Mouse (Mus musculus): ENCODE measurements at regions not wholly inside any gene's neighbourhood (a gene's known extent, or its start where the extent isn't known, plus 50 kb on each side); places are given as distances from the start of the nearest gene placed in this dataset.

GRCm38 (mm10) chr2:142964340-142964739 lies 63.0 kb upstream of the Kif16b start:
- Histone ChIP-seq H3K9ac (ENCODE audit: low read length) (no peak overlapping the region), H3K9me3 (ENCODE audit: control insufficient read depth, low read length) (no peaks in the 10 kb centered on the region), H3K4me1 (replicated peaks; ENCODE audit: control insufficient read depth, insufficient read depth) (no peaks in the 10 kb centered on the region), H3K27me3 (ENCODE audit: control insufficient read depth, insufficient read depth, low read length) (no peaks in the 10 kb centered on the region), H3K4me3 (ENCODE audit: low read depth, low read length) (no peak overlapping the region), H3K27ac (replicated peaks) (no peak overlapping the region), H3K36me3 (ENCODE audit: control insufficient read depth, insufficient read depth, low read length) (no peaks in the 10 kb centered on the region), H3K4me2 (replicated peaks; ENCODE audit: low read depth) (no peak overlapping the region)
- 44% methylated on average over 2 of the region's 2 CpGs for WGBS
- no peak for TF ChIP-seq CTCF (IDR thresholded peaks at IDR 0.05; ENCODE audit: low read depth)
- TF ChIP-seq EP300 (optimal IDR thresholded peaks at IDR 0.05), result no peak
- DNase-seq (ENCODE audit: low spot score) (no peak), ATAC-seq (ENCODE audit: low FRiP score, low TSS enrichment) (no peak)

GRCm38 (mm10) chr2:142967250-142967649 lies 65.9 kb upstream of the Kif16b start:
- DNase-seq (ENCODE audit: low spot score), result peak; percentile 59
- no peak overlapping the region for H3K4me2 ChIP-seq (replicated peaks; ENCODE audit: low read depth)
- 13% methylated on average over 4 of the region's 4 CpGs for WGBS

GRCm38 (mm10) chr2:142980771-142981170 lies 79.4 kb upstream of the Kif16b start:
- H3K4me2 ChIP-seq (replicated peaks; ENCODE audit: low read depth), result no peak overlapping the region
- H3K27me3 ChIP-seq (ENCODE audit: control insufficient read depth, insufficient read depth, low read length), result no peaks in the 10 kb centered on the region
- no peak overlapping the region for H3K4me3 ChIP-seq (ENCODE audit: low read depth, low read length)
- H3K27ac ChIP-seq (replicated peaks), result no peak overlapping the region
- no peaks in the 10 kb centered on the region for H3K4me1 ChIP-seq (replicated peaks; ENCODE audit: control insufficient read depth, insufficient read depth)
- WGBS, result 55% methylated on average over 4 of the region's 4 CpGs
- no peak for ATAC-seq (ENCODE audit: low FRiP score, low TSS enrichment)
- no peak for DNase-seq (ENCODE audit: low spot score)
- no peak overlapping the region for H3K9ac ChIP-seq (ENCODE audit: low read length)
- no peaks in the 10 kb centered on the region for H3K9me3 ChIP-seq (ENCODE audit: control insufficient read depth, low read length)
- TF ChIP-seq CTCF (IDR thresholded peaks at IDR 0.05; ENCODE audit: low read depth) (no peak), EP300 (optimal IDR thresholded peaks at IDR 0.05) (no peak)
- H3K36me3 ChIP-seq (ENCODE audit: control insufficient read depth, insufficient read depth, low read length), result no peaks in the 10 kb centered on the region

More at GRCm38 (mm10) chr2:142967250-142967649, 65.9 kb upstream of the Kif16b start:
- no peak overlapping the region for H3K9ac ChIP-seq (ENCODE audit: low read length)
- H3K36me3 ChIP-seq (ENCODE audit: control insufficient read depth, insufficient read depth, low read length), result no peaks in the 10 kb centered on the region
- no peaks in the 10 kb centered on the region for H3K9me3 ChIP-seq (ENCODE audit: control insufficient read depth, low read length)
- no peaks in the 10 kb centered on the region for H3K27me3 ChIP-seq (ENCODE audit: control insufficient read depth, insufficient read depth, low read length)
- H3K4me1 ChIP-seq (replicated peaks; ENCODE audit: control insufficient read depth, insufficient read depth), result no peaks in the 10 kb centered on the region
- no peak overlapping the region for H3K27ac ChIP-seq (replicated peaks)
- no peak for TF ChIP-seq EP300 (optimal IDR thresholded peaks at IDR 0.05)
- TF ChIP-seq CTCF (IDR thresholded peaks at IDR 0.05; ENCODE audit: low read depth), result peak; percentile 93
- ATAC-seq (ENCODE audit: low FRiP score, low TSS enrichment), result 0 out of 2 replicates have a peak, but pooled peaks have one; percentile 38
- no peak overlapping the region for H3K4me3 ChIP-seq (ENCODE audit: low read depth, low read length)

GRCm38 (mm10) chr2:142988691-142989090 lies 74.1 kb upstream of the Snrpb2 start:
- H3K27me3 ChIP-seq (ENCODE audit: control insufficient read depth, insufficient read depth, low read length), result no peaks in the 10 kb centered on the region
- ATAC-seq (ENCODE audit: low FRiP score, low TSS enrichment) (no peak), DNase-seq (ENCODE audit: low spot score) (no peak)
- no peak overlapping the region for H3K4me3 ChIP-seq (ENCODE audit: low read depth, low read length)
- WGBS, result 27% methylated on average over 3 of the region's 3 CpGs
- no peaks in the 10 kb centered on the region for H3K36me3 ChIP-seq (ENCODE audit: control insufficient read depth, insufficient read depth, low read length)
- no peaks in the 10 kb centered on the region for H3K4me1 ChIP-seq (replicated peaks; ENCODE audit: control insufficient read depth, insufficient read depth)
- H3K27ac ChIP-seq (replicated peaks), result no peak overlapping the region
- no peak overlapping the region for H3K4me2 ChIP-seq (replicated peaks; ENCODE audit: low read depth)
- no peaks in the 10 kb centered on the region for H3K9me3 ChIP-seq (ENCODE audit: control insufficient read depth, low read length)
- TF ChIP-seq EP300 (optimal IDR thresholded peaks at IDR 0.05), result no peak
- no peak for TF ChIP-seq CTCF (IDR thresholded peaks at IDR 0.05; ENCODE audit: low read depth)
- no peak overlapping the region for H3K9ac ChIP-seq (ENCODE audit: low read length)

GRCm38 (mm10) chr2:142996088-142996487 lies 66.8 kb upstream of the Snrpb2 start:
- ATAC-seq (ENCODE audit: low FRiP score, low TSS enrichment) (no peak), DNase-seq (ENCODE audit: low spot score) (no peak)
- H3K27ac ChIP-seq (replicated peaks), result no peak overlapping the region
- H3K9me3 ChIP-seq (ENCODE audit: control insufficient read depth, low read length), result no peaks in the 10 kb centered on the region
- no peaks in the 10 kb centered on the region for H3K36me3 ChIP-seq (ENCODE audit: control insufficient read depth, insufficient read depth, low read length)
- H3K9ac ChIP-seq (ENCODE audit: low read length), result no peak overlapping the region
- no peak overlapping the region for H3K4me2 ChIP-seq (replicated peaks; ENCODE audit: low read depth)
- H3K4me3 ChIP-seq (ENCODE audit: low read depth, low read length), result no peak overlapping the region
- no peaks in the 10 kb centered on the region for H3K4me1 ChIP-seq (replicated peaks; ENCODE audit: control insufficient read depth, insufficient read depth)
- H3K27me3 ChIP-seq (ENCODE audit: control insufficient read depth, insufficient read depth, low read length), result no peaks in the 10 kb centered on the region
- no peak for TF ChIP-seq EP300 (optimal IDR thresholded peaks at IDR 0.05)
- TF ChIP-seq CTCF (IDR thresholded peaks at IDR 0.05; ENCODE audit: low read depth), result no peak

- ATAC-seq (ENCODE audit: low FRiP score, low TSS enrichment), result no peak
- WGBS, result 62% methylated on average over 6 of the region's 6 CpGs
Observed at GRCm38 (mm10) chr2:143002874-143003273, 60.0 kb upstream of the Snrpb2 start.

More at GRCm38 (mm10) chr2:143002874-143003273, 60.0 kb upstream of the Snrpb2 start:
- TF ChIP-seq EP300 (optimal IDR thresholded peaks at IDR 0.05), result no peak
- no peak for TF ChIP-seq CTCF (IDR thresholded peaks at IDR 0.05; ENCODE audit: low read depth)
- Histone ChIP-seq H3K9me3 (ENCODE audit: control insufficient read depth, low read length) (no peaks in the 10 kb centered on the region), H3K4me1 (replicated peaks; ENCODE audit: control insufficient read depth, insufficient read depth) (no peaks in the 10 kb centered on the region), H3K36me3 (ENCODE audit: control insufficient read depth, insufficient read depth, low read length) (no peaks in the 10 kb centered on the region), H3K27ac (replicated peaks) (no peak overlapping the region), H3K9ac (ENCODE audit: low read length) (no peak overlapping the region), H3K4me3 (ENCODE audit: low read depth, low read length) (no peak overlapping the region), H3K4me2 (replicated peaks; ENCODE audit: low read depth) (no peak overlapping the region), H3K27me3 (ENCODE audit: control insufficient read depth, insufficient read depth, low read length) (no peaks in the 10 kb centered on the region)
- no peak for DNase-seq (ENCODE audit: low spot score)

All from stomach, postnatal 0 days (tissue).